Mouse (Mus musculus) neural tube, embryonic 14.5 days (tissue): ENCODE results near the gene Mpl. TPM values are rescaled to one million over a fixed set of nuclear protein-coding genes. Genes with fewer than 3 reads are reported as not detected.

Source experiments
- ATAC-seq: fragments of 200-750 bp; cut with Nextera tagmentation; 2 replicates; pipeline ENCODE4 v1.8.0; 2017; ENCODE audit warnings: low read depth, mild to moderate bottlenecking, moderate TSS enrichment, moderate library complexity
- H3K27ac ChIP-seq: fragments of 300-500 bp; sonication (generic); 2 replicates; pipeline ENCODE4 v1.5.1; 2014; ENCODE audit warnings: low read depth, mild to moderate bottlenecking, control low read depth, low read length, moderate library complexity, mixed read lengths
- H3K27me3 ChIP-seq: fragments of 300-500 bp; sonication (generic); 2 replicates; pipeline ENCODE4 v1.6.1; 2014; ENCODE audit warnings: low read length; ENCODE audit not compliant: control insufficient read depth, insufficient read depth
- H3K36me3 ChIP-seq: fragments of 300-500 bp; sonication (generic); 2 replicates; pipeline ENCODE4 v1.6.1; 2014; ENCODE audit warnings: low read length, mixed read lengths; ENCODE audit not compliant: control insufficient read depth, insufficient read depth
- H3K4me1 ChIP-seq: fragments of 300-500 bp; sonication (generic); 2 replicates; pipeline ENCODE4 v1.6.1; 2014; ENCODE audit warnings: low read length; ENCODE audit not compliant: control insufficient read depth, insufficient read depth
- H3K4me2 ChIP-seq: fragments of 300-500 bp; sonication (generic); 2 replicates; pipeline ENCODE4 v1.6.1; 2014; ENCODE audit warnings: mild to moderate bottlenecking, low read depth, low read length, control low read depth
- H3K4me3 ChIP-seq: fragments of 300-500 bp; sonication (generic); 2 replicates; pipeline ENCODE4 v1.5.1; 2014; ENCODE audit warnings: low read depth, low read length, control low read depth, mixed read lengths
- H3K9ac ChIP-seq: fragments of 300-500 bp; sonication (generic); replicated peaks from 2 replicates; pipeline ENCODE4 v1.6.1; 2014; ENCODE audit warnings: low read depth, mild to moderate bottlenecking, control low read depth, low read length, mixed read lengths
- H3K9me3 ChIP-seq: fragments of 300-500 bp; sonication (generic); 2 replicates; pipeline ENCODE4 v1.6.1; 2016; ENCODE audit warnings: low read length; ENCODE audit not compliant: control insufficient read depth
- WGBS: fragments of 180-500 bp; shearing (Covaris S2); extraction: QIAGEN DNeasy Blood & Tissue Kit; methylation state at CpG from one replicate; pipeline ENCODE4 v1.1.7; 2014; 5-methylcytosine and 5-hydroxymethylcytosine counted together
- polyA plus RNA-seq: library from polyadenylated mRNA; unstranded; fragments of >200 nt; fragmentation: Nextera tagmentation; extraction: Ambion mirVana; gene quantifications from 2 replicates; pipeline ENCODE4 v1.2.1, GENCODE M21; 2014

The Mpl gene
- polyA plus RNA-seq, 1 experiment from 2014 or later: not detected

DNA sequence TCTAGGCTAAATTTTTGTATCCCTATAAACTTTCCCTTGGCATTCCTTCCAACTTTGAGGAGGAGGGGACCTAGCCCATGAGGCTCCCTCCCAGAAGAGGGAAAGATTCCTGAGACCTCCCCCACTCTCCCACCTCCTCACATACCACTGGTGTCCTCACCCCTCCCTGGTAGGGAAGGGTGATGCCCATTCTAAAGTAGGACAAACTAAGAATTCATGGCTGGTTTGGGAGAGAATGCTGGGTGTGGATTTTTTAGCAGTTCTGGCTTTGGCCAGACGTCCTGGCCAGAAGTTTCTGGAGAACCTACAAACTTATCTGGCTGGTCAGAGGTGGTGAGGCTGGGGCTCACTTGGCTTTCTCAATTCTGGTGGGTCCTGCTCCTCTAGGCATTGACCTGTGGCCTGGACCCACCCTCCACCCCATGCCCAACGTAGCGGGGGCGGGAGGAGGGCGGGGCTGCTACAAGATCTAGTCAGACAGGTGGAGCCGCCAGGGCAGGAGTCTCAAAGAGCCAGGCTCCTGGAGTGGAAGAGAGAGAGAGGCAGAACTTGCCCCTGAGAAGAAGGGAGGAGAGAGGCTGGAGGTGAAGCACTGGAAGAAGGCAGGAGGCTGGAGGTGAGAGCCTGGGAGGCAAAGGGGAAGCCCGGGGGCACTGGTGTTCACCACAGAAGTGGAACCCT, 28.0 kb downstream of the Mpl start:
- peaks cover 12% of the 10 kb centered on the region; the same call in 1 of the 2 replicates for H3K4me1 ChIP-seq
- peak overlapping the region; percentile 59; the same call in 1 of the 2 replicates for H3K4me2 ChIP-seq
- H3K9ac ChIP-seq: no peak overlapping the region
- 70% methylated on average over 7 of the region's 7 CpGs for WGBS
- no peak overlapping the region for H3K4me3 ChIP-seq
- no peak overlapping the region for H3K27ac ChIP-seq
- no peaks in the 10 kb centered on the region for H3K9me3 ChIP-seq
- no peak for ATAC-seq
- peaks cover 11% of the 10 kb centered on the region for H3K36me3 ChIP-seq
- no peaks in the 10 kb centered on the region for H3K27me3 ChIP-seq

DNA sequence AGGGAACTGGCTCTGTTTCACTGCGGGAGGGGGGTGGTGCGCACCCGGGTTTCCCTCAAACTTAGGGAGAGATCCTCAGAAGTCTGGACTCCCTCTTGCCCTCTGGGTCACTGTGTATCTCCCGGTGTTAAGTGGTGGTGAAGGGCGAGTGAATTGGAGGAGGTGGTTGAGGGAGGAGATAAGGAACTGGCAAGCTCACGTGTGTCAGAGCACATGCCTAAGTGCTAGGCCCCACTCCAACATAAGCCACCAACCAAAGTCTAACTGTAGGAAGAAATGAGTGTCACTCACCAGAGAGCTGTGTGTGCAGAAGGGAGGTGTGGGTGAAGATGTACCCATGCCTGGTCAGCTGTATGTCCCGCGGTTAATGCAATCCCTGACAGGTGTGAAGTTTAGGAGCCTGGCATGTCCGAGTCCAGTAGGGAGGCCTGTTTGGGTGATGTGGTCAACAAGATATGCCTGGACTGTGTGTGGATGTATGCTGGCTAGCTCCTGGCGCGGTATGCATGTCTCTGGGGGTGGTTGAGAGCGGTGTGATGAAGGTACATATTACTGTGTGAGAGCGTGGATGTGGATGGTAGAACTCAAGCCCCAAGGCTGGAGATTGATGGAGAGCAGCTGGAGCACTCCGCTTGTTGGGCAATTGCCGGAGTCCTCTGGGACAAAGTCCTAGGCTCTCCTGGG, 28.6 kb downstream of the Mpl start:
- Histone ChIP-seq H3K27me3 (no peaks in the 10 kb centered on the region), H3K36me3 (peaks cover 6% of the 10 kb centered on the region), H3K4me1 (peaks cover 12% of the 10 kb centered on the region; the same call in 1 of the 2 replicates), H3K4me3 (peak overlapping the region; percentile 38), H3K4me2 (peak overlapping the region; percentile 59), H3K27ac (peak overlapping the region; percentile 17; the same call in 1 of the 2 replicates), H3K9me3 (no peaks in the 10 kb centered on the region), H3K9ac (peak overlapping the region; percentile 43)
- peak; percentile 23; the same call in 1 of the 2 replicates for ATAC-seq
- WGBS: 50% methylated on average over 15 of the region's 15 CpGs

DNA sequence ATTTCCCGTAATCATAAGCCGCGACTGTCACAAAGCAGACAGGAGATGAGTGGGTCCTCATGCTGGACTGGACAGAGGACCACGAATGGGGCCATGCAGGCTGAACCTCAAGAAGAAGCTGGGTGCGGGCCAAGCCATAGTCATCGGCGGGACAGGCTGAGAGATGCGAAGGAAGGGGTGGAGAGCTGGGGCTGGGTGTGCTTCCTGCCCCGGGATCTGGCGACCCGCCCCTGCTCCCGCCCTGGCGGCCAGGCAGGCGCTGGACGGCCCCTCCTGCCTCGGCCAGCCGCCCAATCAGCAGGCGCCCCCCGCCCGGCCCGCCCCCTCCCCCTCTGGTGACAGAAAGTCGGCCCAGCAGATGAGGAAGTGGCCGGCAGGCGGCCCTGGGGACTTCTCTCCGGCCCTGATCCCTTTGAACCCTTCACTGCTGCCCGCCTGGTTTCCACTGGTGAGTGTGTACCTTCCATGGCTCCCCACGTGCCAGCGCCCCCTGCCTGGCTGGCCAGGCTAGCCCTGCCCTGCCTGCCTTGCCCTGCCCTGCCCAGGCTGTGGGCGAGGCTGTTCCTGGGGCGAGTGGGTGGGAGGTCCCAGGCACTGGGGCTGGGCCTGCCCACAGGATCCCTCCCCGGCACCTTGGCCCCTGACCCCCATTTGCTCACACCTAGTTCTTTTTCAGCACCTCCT, 29.4 kb downstream of the Mpl start, which contains the start of gene Elovl1:
Elovl1 (plus strand) TSS at position 326 of the 684 bp plus-strand sequence.
- WGBS: 0% methylated on average over 25 of the region's 31 CpGs
- H3K4me2 ChIP-seq: peak within 1 kb of the TSS; percentile 59

DNA sequence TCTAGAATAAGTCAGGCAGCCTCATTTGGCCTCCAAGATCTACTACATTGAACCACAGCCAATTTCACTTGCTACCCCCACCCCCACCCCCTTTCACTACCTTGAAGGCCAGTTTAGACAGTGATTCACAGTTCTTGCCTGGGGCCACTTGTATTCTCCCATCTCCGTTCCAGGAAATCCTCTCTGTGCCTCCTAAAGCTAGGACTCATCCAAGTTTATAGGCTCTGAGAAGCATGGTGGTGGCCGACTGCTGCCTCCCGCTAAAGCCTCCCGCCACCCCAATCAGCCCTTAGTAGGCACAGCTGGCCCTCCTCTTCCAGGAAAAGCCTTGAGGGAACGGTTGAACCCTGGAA, 29.9 kb downstream of the Mpl start:
- Histone ChIP-seq H3K9me3 (no peaks in the 10 kb centered on the region), H3K27me3 (no peaks in the 10 kb centered on the region), H3K4me3 (peak overlapping the region; percentile 38), H3K4me1 (peaks cover 12% of the 10 kb centered on the region; the same call in 1 of the 2 replicates), H3K36me3 (peaks cover 4% of the 10 kb centered on the region), H3K9ac (peak overlapping the region; percentile 43), H3K27ac (peak overlapping the region; percentile 65), H3K4me2 (peak overlapping the region; percentile 59)
- ATAC-seq: peak; percentile 38; the same call in 1 of the 2 replicates
- 1% methylated on average over 5 of the region's 5 CpGs for WGBS

More for the DNA sequence above, 29.4 kb downstream of the Mpl start, which contains the start of gene Elovl1:
- Histone ChIP-seq H3K4me3 (peak within 1 kb of the TSS; percentile 38), H3K27ac (peak within 1 kb of the TSS; percentile 65), H3K9ac (peak within 1 kb of the TSS; percentile 43), H3K9me3 (no peaks in the 10 kb centered on the region), H3K27me3 (no peaks in the 10 kb centered on the region), H3K36me3 (peaks cover 4% of the 10 kb centered on the region), H3K4me1 (peaks cover 12% of the 10 kb centered on the region; the same call in 1 of the 2 replicates)
- peak; percentile 93 for ATAC-seq

DNA sequence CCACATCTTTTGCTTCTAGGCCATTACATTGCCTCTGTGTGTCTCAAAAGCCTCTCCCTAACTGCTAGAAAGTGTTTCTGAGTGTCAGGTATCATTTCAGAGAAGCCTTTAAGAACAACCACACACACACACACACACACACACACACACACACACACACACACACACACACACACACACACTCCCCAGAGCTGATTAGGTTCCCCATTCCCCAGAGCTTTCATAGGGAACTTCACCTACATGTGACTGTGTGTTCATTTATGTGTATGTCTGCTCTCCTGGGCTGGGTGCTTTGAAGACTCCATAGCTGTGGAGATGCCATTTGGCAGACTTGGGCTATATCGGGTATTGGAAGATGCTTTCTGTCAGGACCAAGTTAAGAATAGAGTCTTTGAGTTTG, 31.9 kb downstream of the Mpl start:
- Histone ChIP-seq H3K4me3 (no peak overlapping the region), H3K27me3 (no peaks in the 10 kb centered on the region), H3K9me3 (no peaks in the 10 kb centered on the region), H3K36me3 (peaks cover 5% of the 10 kb centered on the region; the same call in 1 of the 2 replicates), H3K4me1 (peaks cover 12% of the 10 kb centered on the region; the same call in 1 of the 2 replicates), H3K9ac (no peak overlapping the region), H3K27ac (no peak overlapping the region), H3K4me2 (no peak overlapping the region)
- ATAC-seq: no peak
- 93% methylated on average over 1 of the region's 1 CpGs for WGBS

DNA sequence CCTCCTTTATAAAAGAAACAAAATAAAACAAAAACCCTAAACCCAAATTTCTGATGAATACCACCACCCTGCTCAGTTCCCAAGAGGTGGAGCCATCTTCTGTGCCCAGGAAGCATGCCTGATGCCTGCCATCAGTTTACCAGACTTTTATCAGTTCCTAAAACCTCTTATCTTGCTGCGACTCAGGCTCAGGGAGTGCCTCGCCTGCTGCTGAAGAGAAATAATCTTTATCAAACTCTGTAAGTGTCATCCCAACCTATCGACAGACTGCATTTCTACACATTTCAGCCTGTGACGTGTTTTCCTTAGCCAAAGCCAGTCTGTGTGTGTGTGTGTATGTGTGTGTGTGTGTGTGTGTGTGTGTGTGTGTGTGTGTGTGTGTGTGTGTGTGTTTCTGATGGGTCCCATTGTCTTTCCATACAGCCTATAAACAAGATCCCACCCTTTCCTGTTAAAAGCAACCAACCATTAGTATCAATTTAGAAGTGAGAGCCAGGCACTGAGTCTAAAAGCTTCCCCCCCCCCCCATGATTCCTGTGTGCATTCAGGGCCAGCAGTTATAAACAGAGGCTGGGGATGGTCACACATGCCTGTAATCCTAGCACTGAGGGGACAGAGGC, 32.7 kb downstream of the Mpl start:
- peaks cover 9% of the 10 kb centered on the region for H3K36me3 ChIP-seq
- H3K27me3 ChIP-seq: no peaks in the 10 kb centered on the region
- peaks cover 12% of the 10 kb centered on the region; the same call in 1 of the 2 replicates for H3K4me1 ChIP-seq
- no peak overlapping the region for H3K9ac ChIP-seq
- no peak for ATAC-seq
- no peak overlapping the region for H3K4me3 ChIP-seq
- H3K27ac ChIP-seq: no peak overlapping the region
- no peak overlapping the region for H3K4me2 ChIP-seq
- H3K9me3 ChIP-seq: no peaks in the 10 kb centered on the region
- WGBS: 87% methylated on average over 4 of the region's 4 CpGs

DNA sequence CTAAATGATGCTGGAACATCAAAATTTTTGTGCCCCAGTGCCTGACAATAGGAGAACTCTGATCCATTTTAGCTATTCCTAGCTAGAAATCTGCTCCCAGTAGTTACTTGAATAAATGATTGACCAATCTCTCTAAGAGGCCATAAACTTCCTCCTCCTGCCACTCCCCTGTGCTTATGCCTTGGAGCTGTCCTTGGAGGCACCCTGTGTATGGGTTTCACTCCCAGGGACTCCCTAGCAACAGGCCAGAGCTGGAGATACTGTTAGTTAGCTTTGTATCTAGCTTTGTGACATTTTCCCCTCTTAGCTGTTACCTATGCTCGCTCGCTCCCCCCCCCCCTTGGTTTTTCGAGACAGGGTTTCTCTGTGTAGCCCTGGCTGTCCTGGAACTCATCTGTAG, 35.9 kb downstream of the Mpl start:
- H3K4me3 ChIP-seq: no peak overlapping the region
- no peaks in the 10 kb centered on the region for H3K27me3 ChIP-seq
- WGBS: 90% methylated on average over 3 of the region's 3 CpGs
- ATAC-seq: no peak
- no peaks in the 10 kb centered on the region for H3K4me1 ChIP-seq
- no peak overlapping the region for H3K9ac ChIP-seq
- no peak overlapping the region for H3K4me2 ChIP-seq
- peaks cover 25% of the 10 kb centered on the region for H3K36me3 ChIP-seq
- H3K27ac ChIP-seq: no peak overlapping the region
- no peaks in the 10 kb centered on the region for H3K9me3 ChIP-seq

DNA sequence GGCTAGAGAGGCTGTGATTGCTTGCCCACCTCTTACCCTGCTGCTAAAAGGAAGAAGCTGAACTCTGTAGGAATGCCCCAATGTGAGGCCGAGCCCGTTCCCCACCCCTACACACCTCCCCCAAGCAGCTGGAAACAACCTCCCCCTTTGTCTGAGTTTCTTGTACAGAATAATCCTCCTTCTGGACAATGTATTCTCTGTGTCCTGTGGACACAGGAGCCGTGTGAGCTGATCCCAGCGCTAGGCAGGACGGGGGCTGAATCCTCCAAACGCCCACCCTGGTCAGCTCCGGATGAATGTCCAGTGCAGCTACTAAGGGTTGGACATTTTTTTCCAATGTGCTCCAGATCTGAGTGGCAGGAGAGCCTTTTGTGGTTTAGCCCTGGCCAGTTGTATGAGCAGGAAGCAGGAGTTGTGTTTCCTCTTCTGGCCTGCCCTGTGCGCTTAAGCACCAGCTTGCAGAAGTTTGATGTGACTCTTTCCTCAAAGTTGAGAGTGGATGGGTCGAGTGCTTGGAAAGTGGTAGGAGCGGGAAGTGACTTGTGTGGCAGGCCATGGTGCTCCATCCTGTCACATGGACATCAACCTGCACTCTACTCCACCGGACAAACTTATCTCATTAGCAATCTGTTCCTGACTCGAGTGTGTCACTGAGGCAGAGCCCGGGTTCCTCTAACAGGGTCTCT, 40.1 kb downstream of the Mpl start:
- Histone ChIP-seq H3K9me3 (no peaks in the 10 kb centered on the region), H3K36me3 (peaks cover 64% of the 10 kb centered on the region), H3K27me3 (no peaks in the 10 kb centered on the region), H3K27ac (no peak overlapping the region), H3K9ac (no peak overlapping the region), H3K4me1 (no peaks in the 10 kb centered on the region), H3K4me3 (no peak overlapping the region), H3K4me2 (no peak overlapping the region)
- WGBS: 87% methylated on average over 13 of the region's 13 CpGs
- ATAC-seq: no peak
